Mouse (Mus musculus): ENCODE results near the gene Gm266. TPM values are rescaled to one million over a fixed set of nuclear protein-coding genes. Genes with fewer than 3 reads are reported as not detected.

The Gm266 gene
- total RNA-seq, 2 experiments from 2014 or later, result not detected

GRCm38 (mm10) chr12:111504904-111505303 lies 19.3 kb upstream of the Gm266 start:
- peak; percentile 84 for ATAC-seq (replicated peaks; ENCODE audit: low FRiP score, low TSS enrichment, poor library complexity, severe bottlenecking)

GRCm38 (mm10) chr12:111503571-111503970 lies 17.9 kb upstream of the Gm266 start:
- no peak for ATAC-seq (replicated peaks; ENCODE audit: low FRiP score, low TSS enrichment, poor library complexity, severe bottlenecking)

- ATAC-seq (replicated peaks; ENCODE audit: low FRiP score, low TSS enrichment, poor library complexity, severe bottlenecking), result no peak
Measured at GRCm38 (mm10) chr12:111503063-111503567, 17.5 kb upstream of the Gm266 start.

GRCm38 (mm10) chr12:111500725-111501124 lies 15.1 kb upstream of the Gm266 start:
- no peak for ATAC-seq (replicated peaks; ENCODE audit: low FRiP score, low TSS enrichment, poor library complexity, severe bottlenecking)

GRCm38 (mm10) chr12:111499617-111500016 lies 14.0 kb upstream of the Gm266 start:
- no peak for ATAC-seq (replicated peaks; ENCODE audit: low FRiP score, low TSS enrichment, poor library complexity, severe bottlenecking)

- ATAC-seq (replicated peaks; ENCODE audit: low FRiP score, low TSS enrichment, poor library complexity, severe bottlenecking), result no peak
Measured at GRCm38 (mm10) chr12:111497076-111497475, 11.5 kb upstream of the Gm266 start.

GRCm38 (mm10) chr12:111494931-111495330 lies 9.3 kb upstream of the Gm266 start:
- ATAC-seq (replicated peaks; ENCODE audit: low FRiP score, low TSS enrichment, poor library complexity, severe bottlenecking), result no peak

- ATAC-seq (replicated peaks; ENCODE audit: low FRiP score, low TSS enrichment, poor library complexity, severe bottlenecking), result no peak
Measured at GRCm38 (mm10) chr12:111489261-111489865, 3.7 kb upstream of the Gm266 start.

- no peak for ATAC-seq (replicated peaks; ENCODE audit: low FRiP score, low TSS enrichment, poor library complexity, severe bottlenecking)
Measured at GRCm38 (mm10) chr12:111486455-111486854, 832 bp upstream of the Gm266 start.

GRCm38 (mm10) chr12:111485046-111485651 lies 474 bp downstream of the Gm266 start:
- ATAC-seq (replicated peaks; ENCODE audit: low FRiP score, low TSS enrichment, poor library complexity, severe bottlenecking), result no peak

- ATAC-seq (replicated peaks; ENCODE audit: low FRiP score, low TSS enrichment, poor library complexity, severe bottlenecking), result peak; percentile 50; the same call in 1 of the 2 replicates
Measured at GRCm38 (mm10) chr12:111479917-111480316, 5.7 kb downstream of the Gm266 start.

- no peak for ATAC-seq (replicated peaks; ENCODE audit: low FRiP score, low TSS enrichment, poor library complexity, severe bottlenecking)
Measured at GRCm38 (mm10) chr12:111478924-111479323, 6.7 kb downstream of the Gm266 start.

- peak; percentile 39; the same call in 1 of the 2 replicates for ATAC-seq (replicated peaks; ENCODE audit: low FRiP score, low TSS enrichment, poor library complexity, severe bottlenecking)
Measured at GRCm38 (mm10) chr12:111474893-111475643, 10.6 kb downstream of the Gm266 start.

GRCm38 (mm10) chr12:111474384-111474783 lies 11.2 kb downstream of the Gm266 start:
- ATAC-seq (replicated peaks; ENCODE audit: low FRiP score, low TSS enrichment, poor library complexity, severe bottlenecking), result no peak

GRCm38 (mm10) chr12:111472886-111473285 lies 12.7 kb downstream of the Gm266 start:
- ATAC-seq (replicated peaks; ENCODE audit: low FRiP score, low TSS enrichment, poor library complexity, severe bottlenecking), result no peak

GRCm38 (mm10) chr12:111471721-111472120 lies 13.9 kb downstream of the Gm266 start:
- no peak for ATAC-seq (replicated peaks; ENCODE audit: low FRiP score, low TSS enrichment, poor library complexity, severe bottlenecking)

- no peak for ATAC-seq (replicated peaks; ENCODE audit: low FRiP score, low TSS enrichment, poor library complexity, severe bottlenecking)
Measured at GRCm38 (mm10) chr12:111471119-111471518, 14.5 kb downstream of the Gm266 start.

- peak; percentile 94 for ATAC-seq (replicated peaks; ENCODE audit: low FRiP score, low TSS enrichment, poor library complexity, severe bottlenecking)
Measured at GRCm38 (mm10) chr12:111469507-111469906, 16.1 kb downstream of the Gm266 start.

GRCm38 (mm10) chr12:111468206-111468605 lies 17.4 kb downstream of the Gm266 start:
- ATAC-seq (replicated peaks; ENCODE audit: low FRiP score, low TSS enrichment, poor library complexity, severe bottlenecking), result no peak

- no peak for ATAC-seq (replicated peaks; ENCODE audit: low FRiP score, low TSS enrichment, poor library complexity, severe bottlenecking)
Measured at GRCm38 (mm10) chr12:111466369-111466768, 19.3 kb downstream of the Gm266 start.
